Mouse (Mus musculus) intestine, postnatal 0 days (tissue): Measurements from ENCODE around the gene Ifnb1. TPM values are rescaled to one million over a fixed set of nuclear protein-coding genes. Genes with fewer than 3 reads are reported as not detected.
A peak's percentile ranks its signal among the peaks of the same experiment; 100 is the strongest.

Experiments used
- ATAC-seq: fragments of 200-750 bp; cut with Nextera tagmentation; 2 replicates; pipeline ENCODE4 v1.8.0; 2017; ENCODE audit warnings: mild to moderate bottlenecking, moderate TSS enrichment, moderate library complexity
- H3K27ac ChIP-seq: fragments of 300-500 bp; sonication (generic); 2 replicates; pipeline ENCODE4 v1.5.1; 2014; ENCODE audit warnings: mild to moderate bottlenecking, low read depth, low read length, moderate library complexity
- H3K27me3 ChIP-seq: fragments of 300-500 bp; sonication (generic); replicated peaks from 2 replicates; pipeline ENCODE4 v1.6.1; 2014; ENCODE audit warnings: low read length, mixed read lengths; ENCODE audit not compliant: control insufficient read depth, insufficient read depth
- H3K36me3 ChIP-seq: fragments of 300-500 bp; sonication (generic); 2 replicates; pipeline ENCODE4 v1.6.1; 2014; ENCODE audit warnings: mild to moderate bottlenecking, moderate library complexity; ENCODE audit not compliant: control insufficient read depth, insufficient read depth
- H3K4me1 ChIP-seq: fragments of 300-500 bp; sonication (generic); replicated peaks from 2 replicates; pipeline ENCODE4 v1.6.1; 2014; ENCODE audit warnings: antibody characterized with exemption, low read length, mixed read lengths; ENCODE audit not compliant: control insufficient read depth, insufficient read depth
- H3K4me2 ChIP-seq: fragments of 300-500 bp; sonication (generic); replicated peaks from 2 replicates; pipeline ENCODE4 v1.6.1; 2014; ENCODE audit warnings: low read depth, mild to moderate bottlenecking, moderate library complexity
- H3K4me3 ChIP-seq: fragments of 300-500 bp; sonication (generic); 2 replicates; pipeline ENCODE4 v1.5.1; 2014; ENCODE audit warnings: low read depth, low read length
- H3K9ac ChIP-seq: fragments of 300-500 bp; sonication (generic); 2 replicates; pipeline ENCODE4 v1.6.1; 2014; ENCODE audit warnings: mild to moderate bottlenecking, low read depth, low read length
- H3K9me3 ChIP-seq: fragments of 300-500 bp; sonication (generic); 2 replicates; pipeline ENCODE4 v1.6.1; 2016; ENCODE audit warnings: mixed run types; ENCODE audit not compliant: control insufficient read depth
- CTCF ChIP-seq: sonication (generic); IDR thresholded peaks from 2 replicates; pipeline ENCODE4 v1.5.1; 2016; ENCODE audit warnings: low read depth, mild to moderate bottlenecking, control low read depth, antibody characterized with exemption, moderate library complexity
- WGBS: fragments of 180-500 bp; shearing (Covaris S2); extraction: QIAGEN DNeasy Blood & Tissue Kit; methylation state at CpG from one replicate; pipeline ENCODE4 v1.1.7; 2014; 5-methylcytosine and 5-hydroxymethylcytosine counted together
- polyA plus RNA-seq: library from polyadenylated mRNA; unstranded; fragments of >200 nt; fragmentation: Nextera tagmentation; extraction: Ambion mirVana; gene quantifications from 2 replicates; pipeline ENCODE4 v1.2.1, GENCODE M21; 2015

The Ifnb1 gene
- polyA plus RNA-seq, 1 experiment from 2014 or later = not detected

DNA sequence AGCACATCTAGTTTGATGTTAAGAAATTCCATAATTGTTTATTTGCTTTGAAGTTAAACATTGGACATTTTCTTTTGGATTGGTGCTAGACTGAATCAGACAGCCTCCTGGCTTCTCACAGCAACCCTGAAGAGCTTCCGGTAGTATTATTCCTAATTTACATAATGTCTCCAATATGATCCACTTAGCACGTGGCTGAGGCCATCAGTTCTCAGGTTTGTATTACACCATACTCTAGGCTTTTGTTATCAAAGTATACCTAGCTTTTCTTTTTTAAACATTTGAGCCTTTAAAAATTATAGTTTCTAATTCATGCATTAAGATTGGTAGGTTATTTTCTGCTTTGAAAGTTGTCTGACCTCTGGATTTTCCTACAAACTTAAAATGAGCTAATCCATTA lies 7.3 kb downstream of the Ifnb1 start:
- Histone ChIP-seq H3K27me3 (no peaks in the 10 kb centered on the region), H3K9me3 (no peaks in the 10 kb centered on the region), H3K4me1 (no peaks in the 10 kb centered on the region), H3K36me3 (no peaks in the 10 kb centered on the region), H3K4me3 (no peak overlapping the region), H3K9ac (no peak overlapping the region), H3K27ac (no peak overlapping the region), H3K4me2 (peak overlapping the region; percentile 48)
- no peak for ATAC-seq
- 45% methylated on average over 2 of the region's 2 CpGs for WGBS
- no peak for TF ChIP-seq CTCF

DNA sequence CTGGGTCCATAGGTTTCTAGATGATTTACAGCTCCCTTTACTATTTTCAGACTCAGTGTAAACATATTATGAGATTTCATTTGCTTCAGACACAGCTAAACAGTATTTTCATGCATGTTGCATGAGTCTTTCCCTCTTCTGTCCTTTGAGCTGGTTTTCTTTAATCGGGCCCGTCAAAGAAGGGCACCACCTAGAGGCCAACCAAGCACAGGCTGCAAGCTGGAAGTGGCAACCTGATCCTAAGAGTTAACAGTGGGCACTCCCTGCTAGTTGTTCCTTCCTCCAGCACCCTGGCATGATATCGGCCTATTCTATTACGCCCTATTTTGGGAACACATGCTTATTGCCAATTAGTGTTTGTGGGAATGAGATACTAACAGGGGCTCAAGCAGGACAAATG lies 8.2 kb downstream of the Ifnb1 start:
- no peak overlapping the region for H3K9ac ChIP-seq
- H3K4me1 ChIP-seq = no peaks in the 10 kb centered on the region
- ATAC-seq = no peak
- peak; percentile 78 for TF ChIP-seq CTCF
- H3K27me3 ChIP-seq = no peaks in the 10 kb centered on the region
- no peaks in the 10 kb centered on the region for H3K36me3 ChIP-seq
- no peak overlapping the region for H3K4me2 ChIP-seq
- no peak overlapping the region for H3K27ac ChIP-seq
- no peaks in the 10 kb centered on the region for H3K9me3 ChIP-seq
- WGBS = 51% methylated on average over 4 of the region's 4 CpGs
- H3K4me3 ChIP-seq = no peak overlapping the region

DNA sequence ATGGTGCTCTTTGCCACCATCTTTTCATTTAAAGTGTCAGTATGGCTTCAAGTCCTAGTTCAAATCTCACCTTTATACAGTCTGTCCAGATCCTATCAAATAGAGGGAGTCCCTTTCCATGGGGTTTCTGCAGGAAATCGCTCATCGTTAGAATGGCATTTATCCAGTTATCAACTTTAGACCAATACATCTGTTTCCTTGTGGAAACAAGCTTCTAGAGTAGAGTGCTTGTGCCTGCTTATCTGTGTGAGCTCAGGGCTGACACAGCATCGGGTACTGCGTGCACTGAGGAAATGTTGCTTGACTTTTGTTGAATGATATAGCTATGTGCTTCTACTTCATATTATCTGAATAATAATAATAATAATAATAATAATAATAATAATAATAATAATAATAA lies 8.8 kb downstream of the Ifnb1 start:
- Histone ChIP-seq H3K4me3 (no peak overlapping the region), H3K27ac (no peak overlapping the region), H3K4me1 (no peaks in the 10 kb centered on the region), H3K36me3 (no peaks in the 10 kb centered on the region), H3K9me3 (no peaks in the 10 kb centered on the region), H3K27me3 (no peaks in the 10 kb centered on the region), H3K4me2 (no peak overlapping the region), H3K9ac (no peak overlapping the region)
- ATAC-seq = no peak
- TF ChIP-seq CTCF = no peak
- WGBS = 93% methylated on average over 4 of the region's 4 CpGs

GRCm38 (mm10) chr4:88503753-88504152 lies 18.8 kb downstream of the Ifnb1 start:
- Histone ChIP-seq H3K9me3 (no peaks in the 10 kb centered on the region), H3K27ac (no peak overlapping the region), H3K36me3 (no peaks in the 10 kb centered on the region), H3K4me3 (no peak overlapping the region), H3K4me1 (no peaks in the 10 kb centered on the region), H3K9ac (no peak overlapping the region), H3K27me3 (no peaks in the 10 kb centered on the region), H3K4me2 (no peak overlapping the region)
- no peak for TF ChIP-seq CTCF
- ATAC-seq = no peak
- WGBS = 77% methylated on average over 4 of the region's 4 CpGs

DNA sequence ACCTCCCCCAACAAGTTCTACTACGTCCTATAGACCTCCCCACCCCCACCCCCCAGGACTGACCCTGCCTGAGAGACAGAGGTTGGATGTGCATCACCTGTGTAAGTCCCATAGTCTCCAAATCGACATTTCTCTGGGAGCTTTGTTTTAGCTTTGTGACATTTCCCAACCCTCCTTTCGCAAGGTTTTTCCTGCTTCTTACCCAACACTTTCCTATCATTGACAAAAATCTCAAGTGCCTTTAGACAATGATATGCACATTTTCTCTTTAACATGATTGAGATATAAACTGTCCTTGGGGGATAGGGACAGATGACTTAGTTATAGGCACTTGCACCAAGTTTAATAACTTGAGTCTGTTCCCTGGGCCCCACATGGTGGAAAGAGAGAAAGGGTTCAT lies 21.3 kb downstream of the Ifnb1 start:
- TF ChIP-seq CTCF = no peak
- no peak overlapping the region for H3K4me3 ChIP-seq
- H3K27ac ChIP-seq = no peak overlapping the region
- no peaks in the 10 kb centered on the region for H3K4me1 ChIP-seq
- ATAC-seq = no peak
- no peaks in the 10 kb centered on the region for H3K27me3 ChIP-seq
- 83% methylated on average over 3 of the region's 3 CpGs for WGBS
- H3K9ac ChIP-seq = no peak overlapping the region
- no peak overlapping the region for H3K4me2 ChIP-seq
- H3K9me3 ChIP-seq = no peaks in the 10 kb centered on the region
- no peaks in the 10 kb centered on the region for H3K36me3 ChIP-seq

- Histone ChIP-seq H3K36me3 (no peaks in the 10 kb centered on the region), H3K4me1 (no peaks in the 10 kb centered on the region), H3K4me3 (no peak overlapping the region), H3K9me3 (no peaks in the 10 kb centered on the region), H3K9ac (no peak overlapping the region), H3K4me2 (no peak overlapping the region), H3K27me3 (no peaks in the 10 kb centered on the region), H3K27ac (no peak overlapping the region)
- TF ChIP-seq CTCF = no peak
- ATAC-seq = no peak
- WGBS = 64% methylated on average over 6 of the region's 6 CpGs
Measured at GRCm38 (mm10) chr4:88496321-88497018, 26.1 kb downstream of the Ifnb1 start.

GRCm38 (mm10) chr4:88489622-88490021 lies 33.0 kb downstream of the Ifnb1 start:
- ATAC-seq = no peak
- TF ChIP-seq CTCF = no peak
- 96% methylated on average over 2 of the region's 2 CpGs for WGBS
- no peaks in the 10 kb centered on the region for H3K27me3 ChIP-seq
- H3K9ac ChIP-seq = no peak overlapping the region
- H3K27ac ChIP-seq = no peak overlapping the region
- H3K4me3 ChIP-seq = no peak overlapping the region
- no peaks in the 10 kb centered on the region for H3K9me3 ChIP-seq
- no peak overlapping the region for H3K4me2 ChIP-seq
- no peaks in the 10 kb centered on the region for H3K4me1 ChIP-seq
- H3K36me3 ChIP-seq = no peaks in the 10 kb centered on the region
